20 mouse cellular contexts compared by ENCODE assay signal in genomic region chr9:77318346-77318745, GRCm38 (mm10). TPM values are rescaled to one million over a fixed set of nuclear protein-coding genes. Genes with fewer than 3 reads are reported as not detected.
"Had no signal": no experiment of that assay in that cellular context is flagged by ENCODE, and none has a peak within 500 bp of the region (broad histone marks: within the 10 kb centered on the region; RNA-seq: fewer than 3 reads in every experiment).

No protein-coding gene starts in this region.

- ATAC-seq: liver, postnatal 0 days; lung, postnatal 0 days; midbrain, embryonic 15.5 days had no signal

- H3K4me3 ChIP-seq: midbrain, embryonic 12.5 days; midbrain, embryonic 15.5 days; neural tube, embryonic 12.5 days; neural tube, embryonic 15.5 days; stomach, embryonic 15.5 days had no signal

- H3K4me2 ChIP-seq: lung, embryonic 14.5 days; midbrain, embryonic 12.5 days; midbrain, embryonic 15.5 days; neural tube, embryonic 12.5 days; neural tube, embryonic 15.5 days; stomach, embryonic 15.5 days had no signal

- DNase-seq: kidney, postnatal 14 days; kidney, postnatal 4 days; liver, postnatal 0 days; lung, embryonic 14.5 days; right cerebral cortex, adult 18-20 months; right cerebral cortex, postnatal 14 days; right cerebral cortex, postnatal 4 days; spleen, adult 18-20 months; thymus, postnatal 25 days had no signal

- H3K27me3 ChIP-seq: midbrain, embryonic 12.5 days; midbrain, embryonic 15.5 days; neural tube, embryonic 12.5 days; neural tube, embryonic 15.5 days; stomach, embryonic 15.5 days had no signal

- H3K9ac ChIP-seq: liver, embryonic 14.5 days; liver, postnatal 0 days; lung, embryonic 14.5 days; midbrain, embryonic 12.5 days; midbrain, embryonic 15.5 days; neural tube, embryonic 12.5 days; neural tube, embryonic 15.5 days; stomach, embryonic 15.5 days had no signal

- H3K4me1 ChIP-seq: midbrain, embryonic 12.5 days; midbrain, embryonic 15.5 days; neural tube, embryonic 12.5 days; neural tube, embryonic 15.5 days; stomach, embryonic 15.5 days had no signal

- H3K9me3 ChIP-seq: midbrain, embryonic 12.5 days; midbrain, embryonic 15.5 days; neural tube, embryonic 12.5 days; neural tube, embryonic 15.5 days had no signal

- H3K36me3 ChIP-seq: midbrain, embryonic 12.5 days; midbrain, embryonic 15.5 days; neural tube, embryonic 12.5 days; neural tube, embryonic 15.5 days; stomach, embryonic 15.5 days had no signal

- H3K27ac ChIP-seq: liver, embryonic 14.5 days; macrophage; midbrain, embryonic 12.5 days; midbrain, embryonic 15.5 days; neural tube, embryonic 12.5 days; neural tube, embryonic 15.5 days; stomach, embryonic 15.5 days had no signal

RNA-seq across cellular contexts. Expression of gene Mlip, which starts 34.4 kb away (rescaled TPM):
- total RNA-seq: liver, adult 2 months; megakaryocyte, adult 5-6 weeks had no signal
- polyA plus RNA-seq: liver, adult 2 months; liver, embryonic 14.5 days; liver, postnatal 0 days; macrophage; thymus, postnatal 0 days had no signal
